Mouse (Mus musculus) heart, postnatal 0 days (tissue): Measurements from ENCODE around the gene Pld3.

ENCODE experiments used
- CTCF ChIP-seq: IDR thresholded peaks from 2 replicates; pipeline ENCODE4 v1.5.1; 2016; ENCODE audit warnings: antibody characterized with exemption, control low read depth, low read depth
- EP300 ChIP-seq: IDR thresholded peaks from 2 replicates; pipeline ENCODE4 v1.6.1; 2016; ENCODE audit warnings: antibody characterized with exemption, low read depth

- TF ChIP-seq CTCF (peak; percentile 25), EP300 (no peak)
Measured at GRCm38 (mm10) chr7:27530937-27531336, 22.1 kb downstream of the Pld3 start.
